Mouse (Mus musculus) brain, embryonic 14.5 days (tissue): ENCODE data around the gene Tmem114.

Experiments used
- CTCF ChIP-seq: fragments of 200-500 bp; IDR thresholded peaks from 2 replicates; pipeline ENCODE4 v1.5.1; 2012; ENCODE audit warnings: inconsistent platforms, mild to moderate bottlenecking, moderate library complexity, borderline replicate concordance; ENCODE audit not compliant: insufficient read depth, insufficient read length; ENCODE audit errors: extremely low read depth
- POLR2A ChIP-seq: fragments of 200-500 bp; IDR thresholded peaks from 2 replicates; pipeline ENCODE4 v1.6.1; 2012; ENCODE audit warnings: mild to moderate bottlenecking, inconsistent platforms, borderline replicate concordance; ENCODE audit not compliant: poor library complexity, insufficient read depth, insufficient read length, severe bottlenecking; ENCODE audit errors: extremely low read depth

GRCm38 (mm10) chr16:8470132-8470531 is 45.2 kb upstream of the Tmem114 start:
- TF ChIP-seq CTCF = no peak
- no peak for TF ChIP-seq POLR2A
